Mouse (Mus musculus) c-Kit-positive CD71-positive TER-119-negative erythroid progenitor cells, embryonic 14.5 days (primary cell): ENCODE data around the gene Ehmt1.

Source experiments
- DNase-seq: peaks from one replicate; pipeline ENCODE4 v3.0.0-alpha.2; 2013; ENCODE audit warnings: low read depth

Ehmt1 gene

GRCm38 (mm10) chr2:24805621-24806020 is 113.8 kb downstream of the Ehmt1 start:
- DNase-seq: no peak

- peak; percentile 13 for DNase-seq
These were observed 122.5 kb downstream of the Ehmt1 start for GRCm38 (mm10) chr2:24796833-24797457.

GRCm38 (mm10) chr2:24787250-24787649 is 132.2 kb downstream of the Ehmt1 start:
- DNase-seq: no peak

- DNase-seq: no peak
These were observed 138.2 kb downstream of the Ehmt1 start for GRCm38 (mm10) chr2:24781253-24781652.

GRCm38 (mm10) chr2:24776831-24777230 is 142.6 kb downstream of the Ehmt1 start:
- no peak for DNase-seq

- no peak for DNase-seq
These were observed 143.3 kb downstream of the Ehmt1 start for GRCm38 (mm10) chr2:24775951-24776587.

- no peak for DNase-seq
These were observed 144.6 kb downstream of the Ehmt1 start for GRCm38 (mm10) chr2:24774832-24775231.

- no peak for DNase-seq
These were observed 148.6 kb downstream of the Ehmt1 start for GRCm38 (mm10) chr2:24770861-24771260.

- DNase-seq: peak; percentile 38
These were observed 156.3 kb downstream of the Ehmt1 start, which contains the start of gene Cacna1b for GRCm38 (mm10) chr2:24763115-24763557. TSS of gene Cacna1b (minus strand) at chr2:24763152.

- DNase-seq: no peak
These were observed 156.9 kb downstream of the Ehmt1 start for GRCm38 (mm10) chr2:24762446-24762960.

- peak; percentile 44 for DNase-seq
These were observed 157.4 kb downstream of the Ehmt1 start for GRCm38 (mm10) chr2:24761923-24762445.

- peak; percentile 20 for DNase-seq
These were observed 164.1 kb downstream of the Ehmt1 start for GRCm38 (mm10) chr2:24755276-24755675.

- no peak for DNase-seq
These were observed 166.8 kb downstream of the Ehmt1 start for GRCm38 (mm10) chr2:24752599-24752998.

- no peak for DNase-seq
These were observed 169.4 kb downstream of the Ehmt1 start for GRCm38 (mm10) chr2:24750051-24750450.

- no peak for DNase-seq
These were observed 171.5 kb downstream of the Ehmt1 start for GRCm38 (mm10) chr2:24747878-24748277.
